ENCODE assay signal across 7 mouse cellular contexts in genomic region chr14:61684473-61685230, GRCm38 (mm10).
DNase-seq lines count a peak whose midpoint lies in the region; ATAC-seq lines count a peak whose summit lies in the region.

No protein-coding gene starts in this region.

- ATAC-seq in lung, embryonic 15.5 days (ENCODE audit: borderline replicate concordance, extremely low read depth, low FRiP score, low TSS enrichment), result no peak
- ATAC-seq in embryonic facial prominence, embryonic 13.5 days (ENCODE audit: insufficient number of reproducible peaks, insufficient read depth, low FRiP score, low TSS enrichment, low read depth), result no peak
- no peak for ATAC-seq in intestine, embryonic 14.5 days (replicated peaks; ENCODE audit: low FRiP score, low TSS enrichment, low read depth)

- H3K27me3 ChIP-seq in lung, embryonic 15.5 days, result peaks cover 36% of the 10 kb centered on the region
- H3K27me3 ChIP-seq in embryonic facial prominence, embryonic 13.5 days, result peaks cover 57% of the 10 kb centered on the region
- peaks cover 57% of the 10 kb centered on the region for H3K27me3 ChIP-seq in intestine, embryonic 14.5 days (replicated peaks; ENCODE audit: control insufficient read depth, insufficient read depth, low read length)

- H3K4me2 ChIP-seq in lung, embryonic 15.5 days, result peak overlapping the region; percentile 93
- peak overlapping the region; percentile 97 for H3K4me2 ChIP-seq in embryonic facial prominence, embryonic 13.5 days
- peak overlapping the region; percentile 26 for H3K4me2 ChIP-seq in intestine, embryonic 14.5 days (ENCODE audit: low read length)

- DNase-seq in lung, postnatal 25 days (ENCODE audit: low spot score), result no peak
- peak; percentile 72 for DNase-seq in intestine, embryonic 14.5 days (ENCODE audit: low spot score)
- peak; percentile 45 to 50 for DNase-seq in natural killer cell, adult 2 months (ENCODE audit: low spot score in 2 of 2)
- DNase-seq in frontal cortex, postnatal 14 days (ENCODE audit: low spot score in 2 of 2), result no peak
- no peak for DNase-seq in layer of hippocampus, adult 9-11 months

- peaks cover 60% of the 10 kb centered on the region for H3K4me1 ChIP-seq in lung, embryonic 15.5 days
- H3K4me1 ChIP-seq in embryonic facial prominence, embryonic 13.5 days, result peaks cover 48% of the 10 kb centered on the region
- peaks cover 30% of the 10 kb centered on the region; the same call in 1 of the 2 replicates for H3K4me1 ChIP-seq in intestine, embryonic 14.5 days (replicated peaks; ENCODE audit: control insufficient read depth, insufficient read depth, low read length)

- no peak overlapping the region for H3K27ac ChIP-seq in lung, embryonic 15.5 days
- H3K27ac ChIP-seq in embryonic facial prominence, embryonic 13.5 days, result no peak overlapping the region
- H3K27ac ChIP-seq in intestine, embryonic 14.5 days (ENCODE audit: low read depth), result no peak overlapping the region

- H3K9ac ChIP-seq in lung, embryonic 15.5 days, result 0 out of 2 replicates have a peak overlapping the region, but pooled peaks have one; percentile 16
- H3K9ac ChIP-seq in embryonic facial prominence, embryonic 13.5 days, result no peak overlapping the region
- H3K9ac ChIP-seq in intestine, embryonic 14.5 days (ENCODE audit: low read length), result no peak overlapping the region

- WGBS in lung, embryonic 15.5 days, result 37% methylated on average over 26 of the region's 26 CpGs
- WGBS in embryonic facial prominence, embryonic 13.5 days, result 5% methylated on average over 26 of the region's 26 CpGs
- 20% methylated on average over 26 of the region's 26 CpGs for WGBS in intestine, embryonic 14.5 days

- H3K4me3 ChIP-seq in lung, embryonic 15.5 days, result peak overlapping the region; percentile 37
- H3K4me3 ChIP-seq in embryonic facial prominence, embryonic 13.5 days, result peak overlapping the region; percentile 36
- H3K4me3 ChIP-seq in intestine, embryonic 14.5 days (ENCODE audit: low read depth, low read length), result peak overlapping the region; percentile 20

- no peaks in the 10 kb centered on the region for H3K36me3 ChIP-seq in lung, embryonic 15.5 days
- H3K36me3 ChIP-seq in embryonic facial prominence, embryonic 13.5 days, result no peaks in the 10 kb centered on the region
- no peaks in the 10 kb centered on the region for H3K36me3 ChIP-seq in intestine, embryonic 14.5 days (ENCODE audit: control insufficient read depth, insufficient read depth, low read length)

- no peaks in the 10 kb centered on the region for H3K9me3 ChIP-seq in lung, embryonic 15.5 days
- H3K9me3 ChIP-seq in embryonic facial prominence, embryonic 13.5 days, result no peaks in the 10 kb centered on the region
- H3K9me3 ChIP-seq in intestine, embryonic 14.5 days (ENCODE audit: control insufficient read depth, low read length), result no peaks in the 10 kb centered on the region

Comparison
In these comparisons a context has a peak if more than half of its experiments do, and no peak if none do; other contexts are left out.
1. H3K4me2 ChIP-seq: peak in every context shown above with its lines; median percentile 97 in embryonic facial prominence, embryonic 13.5 days; 93 in lung, embryonic 15.5 days; 26 in intestine, embryonic 14.5 days.
2. DNase-seq: peak in intestine, embryonic 14.5 days (single experiment) and natural killer cell, adult 2 months (2 of 2); none in lung, postnatal 25 days (single experiment), frontal cortex, postnatal 14 days (0 of 2) and layer of hippocampus, adult 9-11 months (single experiment).
3. Peak in every context shown above with its lines, with median percentiles within 50 percentile points of each other: H3K4me3 ChIP-seq.